Mouse (Mus musculus) stomach, postnatal 0 days (tissue): Measurements from ENCODE around the gene Cox6b2. TPM values are rescaled to one million over a fixed set of nuclear protein-coding genes. Genes with fewer than 3 reads are reported as not detected.
"Not testable (repeated sequence)": the region's sequence is repeated elsewhere in the genome, so short reads cannot be mapped to it uniquely, and the experiment has no call there.

Experiments
- ATAC-seq: fragments of 200-750 bp; cut with Nextera tagmentation; 2 replicates; pipeline ENCODE4 v1.8.0; 2017; ENCODE audit not compliant: low FRiP score, low TSS enrichment
- DNase-seq: peaks from one replicate; pipeline ENCODE4 v3.0.0-alpha.2; 2016; ENCODE audit warnings: low spot score
- H3K27ac ChIP-seq: fragments of 300-500 bp; sonication (generic); replicated peaks from 2 replicates; pipeline ENCODE4 v1.5.1; 2014; ENCODE audit warnings: mild to moderate bottlenecking, control low read depth
- H3K27me3 ChIP-seq: fragments of 300-500 bp; sonication (generic); 2 replicates; pipeline ENCODE4 v1.6.1; 2014; ENCODE audit warnings: low read length; ENCODE audit not compliant: control insufficient read depth, insufficient read depth
- H3K36me3 ChIP-seq: fragments of 300-500 bp; sonication (generic); 2 replicates; pipeline ENCODE4 v1.6.1; 2014; ENCODE audit warnings: low read length, mixed read lengths; ENCODE audit not compliant: control insufficient read depth, insufficient read depth
- H3K4me1 ChIP-seq: fragments of 300-500 bp; sonication (generic); replicated peaks from 2 replicates; pipeline ENCODE4 v1.6.1; 2014; ENCODE audit warnings: antibody characterized with exemption; ENCODE audit not compliant: control insufficient read depth, insufficient read depth
- H3K4me2 ChIP-seq: fragments of 300-500 bp; sonication (generic); replicated peaks from 2 replicates; pipeline ENCODE4 v1.6.1; 2014; ENCODE audit warnings: low read depth, mild to moderate bottlenecking, control low read depth, moderate library complexity
- H3K4me3 ChIP-seq: fragments of 300-500 bp; sonication (generic); 2 replicates; pipeline ENCODE4 v1.5.1; 2014; ENCODE audit warnings: low read depth, low read length, control low read depth
- H3K9ac ChIP-seq: fragments of 300-500 bp; sonication (generic); 2 replicates; pipeline ENCODE4 v1.6.1; 2014; ENCODE audit warnings: mild to moderate bottlenecking, low read length, control low read depth, mixed read lengths
- H3K9me3 ChIP-seq: fragments of 300-500 bp; sonication (generic); 2 replicates; pipeline ENCODE4 v1.6.1; 2016; ENCODE audit warnings: low read length; ENCODE audit not compliant: control insufficient read depth
- CTCF ChIP-seq: IDR thresholded peaks from 2 replicates; pipeline ENCODE4 v1.5.1; 2016; ENCODE audit warnings: antibody characterized with exemption, low read depth, mild to moderate bottlenecking, moderate library complexity
- EP300 ChIP-seq: optimal IDR thresholded peaks from 2 replicates; pipeline ENCODE3; 2016; ENCODE audit warnings: antibody characterized with exemption
- WGBS: fragments of 180-500 bp; shearing (Covaris S2); extraction: QIAGEN DNeasy Blood & Tissue Kit; methylation state at CpG from one replicate; pipeline ENCODE4 v1.1.7; 2014; 5-methylcytosine and 5-hydroxymethylcytosine counted together
- polyA plus RNA-seq: library from polyadenylated mRNA; unstranded; fragments of >200 nt; fragmentation: Nextera tagmentation; extraction: Ambion mirVana; gene quantifications from 2 replicates; pipeline ENCODE4 v1.2.1, GENCODE M21; 2015

Cox6b2 gene
- polyA plus RNA-seq = 43.1 and 46.5 TPM in 2 replicates

GRCm38 (mm10) chr7:4752821-4753570 lies at the start of gene Cox6b2:
Cox6b2 (minus strand) TSS chr7:4753094.
- Histone ChIP-seq H3K27ac (peak within 1 kb of the TSS; percentile 65; the same call in 1 of the 2 replicates), H3K9ac (peak within 1 kb of the TSS; percentile 54), H3K4me1 (peaks cover 5% of the 10 kb centered on the region), H3K36me3 (no peaks in the 10 kb centered on the region), H3K27me3 (no peaks in the 10 kb centered on the region), H3K4me3 (peak within 1 kb of the TSS; percentile 43), H3K4me2 (peak within 1 kb of the TSS; percentile 65), H3K9me3 (no peaks in the 10 kb centered on the region)
- TF ChIP-seq EP300 (no peak), CTCF (no peak)
- DNase-seq (peak; percentile 85), ATAC-seq (peak; percentile 88)
- 5% methylated on average over 24 of the region's 24 CpGs for WGBS

- H3K4me2 ChIP-seq = no peak overlapping the region
- DNase-seq = no peak
- H3K36me3 ChIP-seq = peaks cover 6% of the 10 kb centered on the region
- TF ChIP-seq CTCF (0 out of 2 replicates have a peak, but pooled peaks have one; percentile 4), EP300 (no peak)
- no peak for ATAC-seq
- H3K9ac ChIP-seq = no peak overlapping the region
- no peak overlapping the region for H3K4me3 ChIP-seq
- H3K4me1 ChIP-seq = no peaks in the 10 kb centered on the region
- H3K9me3 ChIP-seq = no peaks in the 10 kb centered on the region
- no peak overlapping the region for H3K27ac ChIP-seq
- no peaks in the 10 kb centered on the region for H3K27me3 ChIP-seq
Measured at GRCm38 (mm10) chr7:4802247-4802646, 49.4 kb upstream of the Cox6b2 start.

- Histone ChIP-seq H3K4me3 (no peak overlapping the region), H3K9me3 (no peaks in the 10 kb centered on the region), H3K27ac (0 out of 2 replicates have a peak overlapping the region, but pooled peaks have one; percentile 4), H3K9ac (no peak overlapping the region), H3K27me3 (no peaks in the 10 kb centered on the region), H3K4me1 (0 out of 2 replicates have a peak, but pooled peaks cover 4% of the 10 kb centered on the region), H3K4me2 (no peak overlapping the region), H3K36me3 (peaks cover 11% of the 10 kb centered on the region; the same call in 1 of the 2 replicates)
- 70% methylated on average over 7 of the region's 7 CpGs for WGBS
- ATAC-seq (no peak), DNase-seq (no peak)
- TF ChIP-seq EP300 (no peak), CTCF (peak; percentile 87)
Measured at GRCm38 (mm10) chr7:4795767-4796433, 43.0 kb upstream of the Cox6b2 start.

GRCm38 (mm10) chr7:4794631-4795168 lies 41.8 kb upstream of the Cox6b2 start:
- no peak overlapping the region for H3K27ac ChIP-seq
- 57% methylated on average over 3 of the region's 3 CpGs for WGBS
- TF ChIP-seq CTCF = no peak
- no peak for TF ChIP-seq EP300
- no peak overlapping the region for H3K4me2 ChIP-seq
- DNase-seq (no peak), ATAC-seq (no peak)
- H3K9ac ChIP-seq = no peak overlapping the region
- H3K27me3 ChIP-seq = no peaks in the 10 kb centered on the region
- peaks cover 11% of the 10 kb centered on the region; the same call in 1 of the 2 replicates for H3K36me3 ChIP-seq
- no peaks in the 10 kb centered on the region for H3K9me3 ChIP-seq
- 0 out of 2 replicates have a peak, but pooled peaks cover 4% of the 10 kb centered on the region for H3K4me1 ChIP-seq
- H3K4me3 ChIP-seq = no peak overlapping the region

- no peaks in the 10 kb centered on the region for H3K9me3 ChIP-seq
- peak overlapping the region; percentile 86 for H3K4me3 ChIP-seq
- H3K27me3 ChIP-seq = no peaks in the 10 kb centered on the region
- no peak for DNase-seq
- ATAC-seq = no peak
- peak overlapping the region; percentile 97 for H3K9ac ChIP-seq
- H3K4me2 ChIP-seq = peak overlapping the region; percentile 66
- peaks cover 11% of the 10 kb centered on the region; the same call in 1 of the 2 replicates for H3K36me3 ChIP-seq
- 32% methylated on average over 4 of the region's 4 CpGs for WGBS
- peaks cover 4% of the 10 kb centered on the region; the same call in 1 of the 2 replicates for H3K4me1 ChIP-seq
- TF ChIP-seq CTCF (no peak), EP300 (no peak)
- peak overlapping the region; percentile 96; the same call in 1 of the 2 replicates for H3K27ac ChIP-seq
Measured at GRCm38 (mm10) chr7:4793674-4794073, 40.8 kb upstream of the Cox6b2 start.

- Histone ChIP-seq H3K4me2 (peak overlapping the region; percentile 66), H3K4me3 (peak overlapping the region; percentile 86), H3K27ac (peak overlapping the region; percentile 96), H3K36me3 (peaks cover 11% of the 10 kb centered on the region; the same call in 1 of the 2 replicates), H3K9ac (peak overlapping the region; percentile 97)
- H3K27me3 ChIP-seq, DNase-seq, ATAC-seq, H3K9me3 ChIP-seq, H3K4me1 ChIP-seq: not testable (repeated sequence)
- 1% methylated on average over 31 of the region's 31 CpGs for WGBS
Measured at GRCm38 (mm10) chr7:4793248-4793647, 40.4 kb upstream of the Cox6b2 start.
